Mouse (Mus musculus) monocyte, adult 5-6 weeks (primary cell): ENCODE measurements around the gene Zfp706. TPM values are rescaled to one million over a fixed set of nuclear protein-coding genes. Genes with fewer than 3 reads are reported as not detected.
"Not testable (repeated sequence)": the region's sequence is repeated elsewhere in the genome, so short reads cannot be mapped to it uniquely, and the experiment has no call there.

Experiments
- ATAC-seq: fragments of 153-309, 156-312 bp; replicated peaks from 2 replicates; pipeline ENCODE4 v1.8.0; 2017; ENCODE audit warnings: mild to moderate bottlenecking; ENCODE audit not compliant: low TSS enrichment, insufficient number of reproducible peaks, severe bottlenecking, poor library complexity, low FRiP score
- total RNA-seq: library from RNA; stranded (forward); fragments of 200-1000, 200-491, 200-594 nt; gene quantifications from 3 replicates; pipeline ENCODE4 v1.2.3, GENCODE M21; 2017

Zfp706 gene
- total RNA-seq, 1 experiment from 2014 or later, result 90.5 TPM

DNA sequence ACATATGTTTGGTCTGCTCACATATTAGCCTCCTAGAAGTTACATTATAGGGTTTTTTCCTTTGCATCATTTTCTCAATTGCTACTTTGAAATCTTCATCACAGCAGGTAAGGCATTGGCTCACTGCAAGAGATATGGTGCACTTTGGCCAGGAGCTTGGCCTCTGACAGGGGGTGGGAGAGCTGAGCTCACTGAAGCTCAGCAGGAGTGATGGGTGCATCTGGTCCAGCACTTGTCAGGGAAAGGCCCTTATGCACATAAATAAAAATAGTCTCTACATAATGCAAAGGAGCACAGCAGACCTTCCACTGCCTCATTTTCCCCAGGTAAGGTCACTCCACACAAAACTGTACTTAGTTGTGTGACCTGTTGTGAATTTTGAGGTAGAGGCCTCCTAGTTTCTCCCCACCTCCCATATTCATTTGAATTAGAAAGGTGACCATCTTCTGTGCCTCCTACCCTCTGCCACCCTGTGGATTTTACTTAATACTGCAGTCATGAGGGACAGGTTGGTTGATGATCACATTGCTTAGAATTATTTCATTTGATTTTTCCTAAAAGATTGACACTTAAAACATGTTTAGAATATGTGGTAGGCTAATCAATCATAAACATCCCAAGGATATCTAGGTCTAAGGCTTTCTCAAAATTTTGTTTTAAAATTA lies 13.1 kb upstream of the Zfp706 start:
- 0 out of 2 replicates have a peak, but pooled peaks have one; percentile 31 for ATAC-seq

DNA sequence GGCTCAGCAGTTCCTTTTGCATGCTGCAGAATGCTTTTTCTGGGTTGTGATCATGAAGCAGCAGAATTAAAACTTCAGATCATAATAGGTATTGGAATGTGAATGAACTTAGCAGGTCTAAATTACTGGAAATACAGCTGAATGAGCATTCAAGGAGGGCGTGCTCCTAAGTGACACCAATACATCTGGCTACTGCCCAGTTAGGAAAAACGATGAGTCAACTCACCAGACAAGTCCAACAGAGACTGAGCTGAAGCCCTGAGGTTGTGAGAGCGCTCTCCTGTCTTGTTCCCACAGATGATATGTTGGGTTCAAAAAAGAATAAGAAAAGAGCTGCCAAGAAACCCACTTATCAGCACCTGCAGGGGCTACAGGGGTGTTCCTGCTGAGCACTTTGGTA lies 11.9 kb upstream of the Zfp706 start:
- ATAC-seq, result no peak

DNA sequence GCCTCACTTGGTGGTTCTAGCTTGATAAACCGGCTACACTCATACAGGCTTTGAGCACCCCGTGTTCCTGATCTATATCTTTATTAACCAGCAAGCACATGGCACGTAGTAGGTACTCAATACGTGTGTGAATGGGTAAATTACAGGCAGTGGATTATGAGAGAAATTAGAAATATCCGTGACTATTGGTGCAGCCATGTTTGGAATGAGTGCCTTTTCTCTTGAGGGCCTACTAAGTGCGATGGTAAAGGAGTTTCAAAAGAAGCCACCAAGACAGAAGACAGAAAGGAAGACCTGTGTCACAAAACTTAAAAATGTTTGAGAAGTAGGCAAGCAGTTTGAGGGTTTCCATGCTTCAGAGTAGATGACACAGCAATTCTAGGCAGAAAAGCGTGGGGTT lies 4.3 kb upstream of the Zfp706 start:
- no peak for ATAC-seq

DNA sequence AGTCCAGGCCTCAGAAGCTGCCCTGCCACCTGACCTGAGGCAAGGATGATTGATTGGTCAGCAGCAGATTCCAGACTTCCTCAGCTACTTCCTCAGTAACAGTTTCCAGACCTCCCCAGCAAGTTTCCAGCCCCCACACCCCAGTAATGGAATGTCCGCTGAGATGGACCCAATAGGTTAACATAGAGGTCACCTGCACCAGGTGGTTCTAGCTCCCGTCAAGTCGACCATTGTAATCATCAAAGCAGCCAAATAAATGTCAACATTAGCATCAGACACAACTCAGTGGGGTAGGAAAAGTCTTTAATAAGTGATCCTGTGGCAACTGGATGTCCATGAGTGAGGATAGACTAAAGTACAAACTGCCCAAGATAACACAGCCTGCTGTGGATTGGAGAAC lies 3.7 kb upstream of the Zfp706 start:
- no peak for ATAC-seq

DNA sequence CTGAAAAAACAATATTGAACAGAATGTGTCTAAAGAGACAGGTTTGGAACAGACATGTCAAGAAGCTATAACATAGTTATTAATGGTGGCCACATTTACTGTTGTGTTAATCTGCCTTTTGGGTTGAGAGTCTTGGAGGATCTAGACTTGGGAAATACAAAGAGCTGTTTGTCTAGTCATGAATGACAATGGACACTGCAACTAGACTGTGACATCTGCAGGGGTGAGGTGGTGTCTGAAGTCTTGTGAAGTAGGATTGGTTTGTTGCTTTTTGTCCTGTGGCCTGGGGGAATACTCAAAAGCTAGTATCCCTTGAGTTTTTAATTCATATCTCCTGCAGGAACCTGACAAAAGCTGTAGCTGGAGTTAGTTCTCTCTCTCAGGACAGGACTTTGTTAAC lies 973 bp upstream of the Zfp706 start:
- no peak for ATAC-seq

DNA sequence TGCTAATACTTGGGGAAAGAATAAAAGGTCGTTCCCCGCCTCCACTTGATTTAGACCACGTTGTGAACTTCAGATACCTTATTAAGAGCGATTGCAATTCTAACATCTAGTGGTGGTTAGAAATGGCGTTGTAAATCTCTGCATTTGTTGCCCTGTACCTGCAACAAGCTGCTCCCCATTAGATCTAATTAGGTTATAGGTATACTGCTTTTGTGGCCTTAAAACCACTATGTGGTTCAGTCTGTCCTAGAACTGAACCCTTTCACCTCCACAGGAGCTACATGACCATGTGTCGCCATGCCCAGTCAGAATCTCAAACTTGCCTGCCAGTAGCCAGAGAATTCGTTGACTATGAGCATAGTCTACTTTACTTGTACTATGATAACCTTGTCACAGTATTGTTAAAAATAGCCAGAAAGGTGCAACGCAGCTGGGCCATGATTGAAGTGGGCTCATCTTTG lies 416 bp upstream of the Zfp706 start:
- ATAC-seq, result no peak

DNA sequence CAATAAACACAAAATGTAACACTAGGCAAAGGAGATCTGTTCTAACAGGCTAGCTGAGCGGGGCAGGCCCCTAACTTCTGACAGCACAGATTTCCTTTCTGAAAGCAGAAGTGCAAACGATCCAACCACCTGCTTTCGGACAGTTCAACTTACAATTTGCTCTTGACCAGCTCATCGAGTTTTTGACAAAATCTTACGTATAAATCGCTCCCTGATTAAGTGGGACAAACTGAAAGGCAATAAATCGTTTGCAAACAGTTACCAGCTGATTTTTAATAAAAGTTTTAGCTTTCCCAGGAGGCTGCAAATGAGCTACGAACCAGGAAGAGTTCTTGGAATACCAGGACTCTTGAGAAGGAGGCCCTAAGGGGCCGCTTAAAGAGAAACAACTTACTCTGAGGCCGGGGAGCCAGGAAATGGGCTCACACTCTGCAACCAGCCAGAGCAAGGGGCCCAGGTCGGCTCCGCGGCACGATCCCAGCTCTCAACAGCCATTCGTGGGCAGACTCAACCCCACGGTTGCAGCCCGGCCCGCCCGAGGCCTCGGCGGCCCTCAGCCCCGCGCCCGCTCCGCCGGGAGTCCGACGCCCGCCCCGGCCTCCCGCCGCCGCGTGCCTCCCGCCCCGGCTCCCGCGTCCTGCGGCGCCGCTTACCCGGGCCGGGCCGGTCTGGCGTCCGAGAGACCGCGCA lies 953 bp downstream of the Zfp706 start:
- peak; percentile 40; the same call in 1 of the 2 replicates for ATAC-seq

DNA sequence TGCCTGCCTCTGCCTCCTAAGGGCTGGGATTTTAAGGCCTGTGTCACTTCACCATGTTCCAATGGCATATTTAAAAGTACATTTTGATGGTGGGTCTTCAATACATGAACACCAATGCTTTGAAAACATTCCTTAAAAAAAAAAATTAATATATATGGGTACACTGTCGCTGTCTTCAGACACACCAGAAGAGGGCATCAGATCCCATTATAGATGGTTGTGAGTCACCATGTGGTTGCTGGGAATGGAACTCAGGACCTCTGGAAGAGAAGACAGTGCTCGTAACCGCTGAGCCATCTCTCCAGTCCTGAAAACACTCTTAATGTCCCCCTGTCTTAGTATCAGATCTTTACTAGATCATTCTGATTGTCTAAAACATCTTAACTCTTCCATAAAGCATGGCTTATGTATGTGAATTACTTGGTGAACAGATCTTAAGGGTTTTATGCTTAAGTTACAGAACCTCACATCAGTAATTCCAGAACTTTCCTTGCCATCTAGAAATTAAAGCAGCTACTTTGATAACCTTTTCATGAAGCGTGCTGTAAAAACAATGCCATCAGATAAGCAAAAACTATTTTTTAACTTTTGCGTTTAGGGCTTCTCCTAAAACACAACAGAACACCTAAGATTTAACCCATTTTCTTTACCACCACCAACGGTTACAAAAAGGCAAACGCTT lies 1.6 kb downstream of the Zfp706 start:
- no peak for ATAC-seq

DNA sequence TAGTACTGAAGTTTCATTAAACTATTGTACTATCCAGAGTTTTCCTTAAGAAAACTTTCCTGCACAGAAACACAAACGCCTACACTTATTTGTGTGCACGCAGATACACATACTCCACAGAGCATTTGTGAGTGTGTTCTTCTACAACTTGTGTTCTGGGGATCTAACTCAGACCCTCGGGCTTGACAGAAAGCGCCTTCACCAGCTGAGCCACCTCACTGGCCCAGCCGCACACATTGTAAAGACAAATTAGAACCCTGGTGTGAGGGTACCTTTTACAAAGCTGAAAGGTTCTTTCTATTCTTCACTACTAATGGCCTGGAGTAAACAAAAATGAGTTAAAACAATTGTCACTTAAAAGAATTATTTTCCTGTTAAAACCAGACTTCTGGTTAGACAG lies 2.7 kb downstream of the Zfp706 start:
- ATAC-seq, result no peak

DNA sequence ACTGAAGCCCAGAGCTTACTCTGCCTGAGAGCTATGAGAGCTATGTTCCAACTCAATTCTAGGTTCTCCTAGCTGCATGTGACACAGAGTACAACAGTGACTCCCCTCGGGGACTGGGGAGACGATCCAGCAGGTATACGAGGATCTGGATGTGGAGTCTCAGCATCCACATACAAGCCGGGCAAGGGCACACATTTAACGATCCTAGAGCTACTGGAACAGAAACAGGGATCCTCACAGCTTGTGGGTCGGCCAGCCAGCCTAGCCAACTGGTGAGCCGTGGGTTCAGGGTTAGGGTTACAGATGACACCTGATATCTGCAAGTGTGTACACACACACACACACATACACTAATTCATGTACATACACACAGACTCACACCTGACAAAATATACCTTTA lies 5.3 kb downstream of the Zfp706 start:
- ATAC-seq, result no peak

DNA sequence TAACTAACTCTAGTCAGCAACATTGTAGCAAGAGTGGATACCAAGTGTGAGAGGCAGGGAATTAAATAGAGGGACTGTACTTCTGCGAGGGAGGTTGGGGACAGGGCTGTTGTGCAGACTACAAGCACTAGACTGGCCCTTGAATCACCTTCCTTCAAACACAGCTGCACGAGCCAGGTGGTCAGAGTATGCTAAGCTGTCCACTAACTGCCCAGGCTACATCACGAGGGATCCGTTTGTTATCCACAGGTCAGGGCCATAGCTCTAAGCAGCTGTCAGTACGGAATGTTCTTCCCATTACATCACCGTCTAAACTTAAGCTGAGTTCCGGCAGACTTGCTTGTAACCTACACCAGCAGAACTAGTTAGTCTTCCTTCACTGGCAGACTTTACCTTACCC lies 8.0 kb downstream of the Zfp706 start:
- ATAC-seq, result not testable (repeated sequence)

DNA sequence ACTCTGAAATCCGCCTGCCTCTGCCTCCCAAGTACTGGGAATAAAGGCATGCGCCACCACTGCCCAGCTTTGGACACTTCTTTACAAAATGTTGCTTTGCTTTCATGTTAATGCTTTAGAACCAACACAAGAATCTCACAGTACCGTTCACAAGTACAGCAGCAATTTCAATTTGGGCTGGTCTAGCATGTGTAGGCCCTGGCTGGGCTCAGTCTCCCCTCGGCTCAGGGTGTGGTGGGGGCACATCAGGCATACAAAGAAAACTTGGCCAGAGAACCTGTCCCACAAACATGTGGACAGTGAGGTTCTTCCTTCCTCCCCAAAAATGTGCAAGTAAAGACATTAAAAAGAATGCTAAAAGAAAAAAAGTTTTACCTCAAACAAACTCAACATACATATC lies 12.4 kb downstream of the Zfp706 start:
- no peak for ATAC-seq

DNA sequence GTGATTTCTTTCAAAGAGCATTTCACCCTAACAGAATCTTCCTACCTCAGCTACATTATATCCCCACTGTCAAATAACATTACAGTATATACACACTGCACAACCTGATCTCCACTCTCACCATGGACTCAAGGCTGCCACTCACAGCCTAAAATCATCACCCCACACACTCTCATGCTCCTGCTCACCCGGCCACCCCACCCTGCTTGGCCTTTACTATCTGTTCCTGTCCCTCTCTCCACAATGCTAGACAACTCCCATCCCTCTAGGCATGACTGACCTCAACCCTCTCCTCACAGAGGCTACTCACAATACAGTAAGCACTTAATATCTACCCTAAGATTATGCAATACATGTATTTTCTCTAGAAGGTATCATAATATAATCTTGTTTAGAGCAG lies 12.9 kb downstream of the Zfp706 start:
- ATAC-seq, result no peak

DNA sequence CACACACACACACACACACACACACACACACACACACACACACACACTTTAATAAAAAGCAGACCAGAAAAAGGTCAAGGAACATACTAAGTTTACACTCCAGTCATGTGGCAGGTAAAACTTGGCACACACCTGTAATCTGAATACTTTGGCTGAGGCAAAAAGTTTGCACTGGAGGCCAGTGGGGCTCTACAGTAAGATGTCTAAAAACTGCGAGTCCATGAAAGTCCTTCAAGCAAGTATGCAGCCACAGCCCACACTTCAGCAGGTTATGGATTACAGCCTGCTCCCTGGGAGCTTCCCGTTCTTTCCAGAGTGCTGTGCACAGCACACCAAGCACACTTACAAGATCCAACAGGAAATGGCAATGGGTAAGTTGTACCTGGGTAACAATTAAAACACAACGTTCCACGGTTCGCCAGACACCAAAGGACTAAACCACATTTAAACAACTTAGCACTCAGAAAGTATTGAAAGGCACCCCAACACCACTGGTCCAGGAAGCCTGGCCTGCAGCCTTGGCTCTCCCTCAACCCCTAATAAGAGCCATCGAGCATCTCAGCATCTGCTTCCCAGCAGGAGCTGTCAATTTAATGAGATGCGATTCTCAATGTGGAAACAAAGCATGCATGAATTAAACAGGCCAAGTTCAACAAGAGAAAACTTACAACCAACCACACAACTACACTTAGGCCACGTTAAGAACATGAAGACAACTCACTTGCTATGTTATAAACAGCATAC lies 14.0 kb downstream of the Zfp706 start:
- no peak for ATAC-seq

DNA sequence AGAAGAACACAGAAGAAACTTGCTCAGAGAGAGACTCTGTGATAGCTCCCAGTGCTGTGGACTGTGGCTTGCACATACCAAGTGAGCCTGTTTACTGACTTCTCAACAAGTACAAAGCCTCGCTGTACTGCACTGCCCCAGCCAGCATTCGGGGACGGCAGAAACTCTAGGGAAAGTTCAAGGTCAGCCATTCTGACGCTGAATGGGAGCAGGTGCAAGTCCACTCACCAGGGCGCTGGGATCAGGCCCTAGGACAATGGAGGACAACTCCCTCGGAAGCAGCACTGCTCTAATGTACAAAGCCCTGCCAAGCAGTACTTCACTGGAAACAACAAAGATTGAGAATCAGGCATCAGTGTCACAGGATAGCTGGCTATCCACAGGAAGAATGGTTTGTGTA lies 16.2 kb downstream of the Zfp706 start:
- ATAC-seq, result no peak

DNA sequence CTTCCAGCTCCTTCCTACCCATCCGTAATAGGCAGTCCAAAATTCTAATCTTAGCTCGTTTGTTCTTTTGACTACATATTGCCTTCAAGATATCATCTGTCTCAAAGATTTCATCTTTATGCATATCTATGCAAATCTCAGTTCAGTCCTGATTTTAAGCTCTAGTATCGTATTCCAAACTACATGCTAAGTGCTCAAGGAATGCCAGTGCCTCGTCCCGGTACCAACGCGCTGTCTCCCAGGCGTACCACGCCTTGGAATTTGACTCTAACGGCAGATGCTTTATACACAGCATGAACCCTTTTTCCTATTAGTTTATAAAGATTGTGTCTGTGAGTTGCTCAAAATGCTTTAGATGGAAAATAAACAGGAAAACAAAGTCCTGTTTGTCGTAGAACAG lies 17.7 kb downstream of the Zfp706 start:
- no peak for ATAC-seq

DNA sequence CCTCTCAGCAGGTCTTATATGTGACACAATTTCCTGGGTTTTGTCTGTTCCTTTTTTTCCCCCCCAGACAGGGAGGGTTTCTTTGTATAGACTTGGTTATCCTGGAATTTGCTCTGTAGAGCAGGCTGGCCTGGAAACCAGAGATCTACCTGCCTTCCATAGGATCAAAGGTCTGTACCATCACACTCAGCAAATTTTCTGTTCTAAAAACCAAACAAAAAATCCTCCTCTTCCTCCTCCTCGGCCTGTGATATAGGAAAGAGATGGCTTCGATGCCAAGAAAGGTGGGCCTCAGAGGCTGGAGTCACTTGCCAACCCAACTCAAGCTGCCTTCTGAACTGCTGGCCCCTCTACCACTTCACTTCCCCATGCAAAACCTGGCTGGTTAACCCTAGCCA lies 18.9 kb downstream of the Zfp706 start:
- ATAC-seq, result no peak

DNA sequence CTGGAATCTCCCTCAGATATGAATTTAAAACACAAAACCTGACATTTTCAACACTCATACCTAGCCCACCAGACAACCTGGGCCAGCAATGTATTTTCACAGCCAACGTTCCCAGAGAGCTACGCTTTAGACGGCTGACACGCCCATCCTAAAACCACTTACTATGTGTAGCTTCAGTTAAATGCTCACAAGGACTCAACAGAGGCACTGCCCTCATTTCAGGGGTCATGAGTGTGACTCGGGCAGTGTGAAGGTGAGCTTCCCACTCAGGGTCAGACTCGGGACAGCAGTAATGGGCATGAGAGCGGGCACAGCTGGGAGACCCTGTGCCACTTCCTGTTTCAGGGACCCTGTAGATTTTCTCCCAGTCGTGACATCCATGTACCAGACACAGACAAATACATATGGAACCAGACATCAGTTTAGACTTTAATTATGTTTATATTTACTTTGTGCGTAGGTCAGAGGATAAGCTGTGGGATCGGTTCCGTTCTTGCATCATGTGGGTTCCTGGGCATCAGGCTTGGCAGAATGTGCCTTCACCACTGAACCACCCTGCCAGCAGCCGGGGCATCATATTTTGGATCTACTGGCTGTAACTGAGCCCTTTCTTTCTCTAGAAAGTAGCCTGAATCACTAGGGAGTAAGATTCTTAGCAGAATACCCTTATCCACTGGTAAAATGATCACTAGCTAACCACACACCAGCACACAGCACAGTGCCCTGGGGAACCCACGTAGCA lies 19.4 kb downstream of the Zfp706 start:
- no peak for ATAC-seq
